ENCODE assay signal across 8 mouse cellular contexts in genomic region chr10:81568381-81569191, GRCm38 (mm10). TPM values are rescaled to one million over a fixed set of nuclear protein-coding genes. Genes with fewer than 3 reads are reported as not detected.
DNase-seq lines count a peak whose midpoint lies in the region; ATAC-seq and TF ChIP-seq lines count a peak whose summit lies in the region.

No protein-coding gene starts in this region.

- H3K27ac ChIP-seq in lung, embryonic 14.5 days (ENCODE audit: low read depth) = peak overlapping the region; percentile 95
- H3K27ac ChIP-seq in heart, embryonic 14.5 days (replicated peaks in 1 of 2; ENCODE audit: control insufficient read depth in 1 of 2, insufficient read depth in 1 of 2, low read depth in 2 of 2, low read length in 2 of 2) = peak overlapping the region; percentile 81 to 82
- H3K27ac ChIP-seq in midbrain, embryonic 15.5 days = peak overlapping the region; percentile 89

- DNase-seq in lung, embryonic 14.5 days = peak; percentile 88
- no peak for DNase-seq in lung, adult 2 months
- peak; percentile 86 for DNase-seq in kidney, postnatal 14 days
- no peak for DNase-seq in right cerebral cortex, postnatal 36 days (ENCODE audit: low spot score in 2 of 2)
- DNase-seq in urinary bladder, adult 18-20 months (ENCODE audit: low spot score in 2 of 2) = no peak

- H3K9ac ChIP-seq in lung, embryonic 14.5 days = peak overlapping the region; percentile 22; the same call in 1 of the 2 replicates
- peak overlapping the region; percentile 65 for H3K9ac ChIP-seq in heart, embryonic 14.5 days (ENCODE audit: low read length)
- no peak overlapping the region for H3K9ac ChIP-seq in midbrain, embryonic 15.5 days

- H3K4me2 ChIP-seq in lung, embryonic 14.5 days = peak overlapping the region; percentile 53
- H3K4me2 ChIP-seq in heart, embryonic 14.5 days (ENCODE audit: low read length) = peak overlapping the region; percentile 53
- H3K4me2 ChIP-seq in midbrain, embryonic 15.5 days = peak overlapping the region; percentile 17

- 0 out of 2 replicates have a peak overlapping the region, but pooled peaks have one; percentile 4 for H3K4me3 ChIP-seq in lung, embryonic 14.5 days (ENCODE audit: low read depth, low read length)
- H3K4me3 ChIP-seq in lung, adult 2 months (replicated peaks; ENCODE audit: extremely low read depth, low read depth, low read length) = no peak overlapping the region
- no peak overlapping the region for H3K4me3 ChIP-seq in heart, embryonic 14.5 days (ENCODE audit: control insufficient read depth in 1 of 2, insufficient read depth in 1 of 2, low read depth in 1 of 2, low read length in 2 of 2)
- no peak overlapping the region for H3K4me3 ChIP-seq in midbrain, embryonic 15.5 days

- no peak for TF ChIP-seq POLR2A in lung, adult 2 months (IDR thresholded peaks at IDR 0.05; ENCODE audit: borderline replicate concordance, extremely low read depth, low read depth, low read length)

- peaks cover 49% of the 10 kb centered on the region for H3K4me1 ChIP-seq in lung, embryonic 14.5 days (ENCODE audit: insufficient read depth)
- H3K4me1 ChIP-seq in lung, adult 2 months (ENCODE audit: control insufficient read depth, insufficient read depth, low read length) = peaks cover 11% of the 10 kb centered on the region
- H3K4me1 ChIP-seq in heart, embryonic 14.5 days (ENCODE audit: control insufficient read depth in 2 of 2, insufficient read depth in 2 of 2, low read length in 2 of 2) = peaks cover 40 to 53% of the 10 kb centered on the region in 2 experiments
- peaks cover 65% of the 10 kb centered on the region for H3K4me1 ChIP-seq in midbrain, embryonic 15.5 days

- ATAC-seq in lung, embryonic 14.5 days (ENCODE audit: insufficient read depth) = peak; percentile 10
- peak; percentile 14; the same call in 1 of the 2 replicates for ATAC-seq in heart, embryonic 14.5 days (ENCODE audit: insufficient number of reproducible peaks, insufficient read depth, low FRiP score, low read depth)
- no peak for ATAC-seq in midbrain, embryonic 15.5 days (replicated peaks)
- no peak for ATAC-seq in erythroid progenitor cell, adult 5-6 weeks (replicated peaks; ENCODE audit: low FRiP score, poor library complexity, severe bottlenecking)

- peaks cover 36% of the 10 kb centered on the region for H3K36me3 ChIP-seq in lung, embryonic 14.5 days (ENCODE audit: insufficient read depth)
- H3K36me3 ChIP-seq in heart, embryonic 14.5 days (ENCODE audit: control insufficient read depth, insufficient read depth, low read length) = peaks cover 38% of the 10 kb centered on the region
- peaks cover 11% of the 10 kb centered on the region; the same call in 1 of the 2 replicates for H3K36me3 ChIP-seq in midbrain, embryonic 15.5 days (replicated peaks)

- H3K9me3 ChIP-seq in lung, embryonic 14.5 days (ENCODE audit: low read depth, low read length) = no peaks in the 10 kb centered on the region
- no peaks in the 10 kb centered on the region for H3K9me3 ChIP-seq in heart, embryonic 14.5 days (ENCODE audit: control insufficient read depth, low read length)
- H3K9me3 ChIP-seq in midbrain, embryonic 15.5 days = no peaks in the 10 kb centered on the region

- 7% methylated on average over 16 of the region's 16 CpGs for WGBS in lung, embryonic 14.5 days
- WGBS in lung, adult 2 months = 29% methylated on average over 16 of the region's 16 CpGs
- WGBS in heart, embryonic 14.5 days = 10% methylated on average over 16 of the region's 16 CpGs
- WGBS in midbrain, embryonic 15.5 days = 9% methylated on average over 15 of the region's 16 CpGs

- H3K27me3 ChIP-seq in lung, embryonic 14.5 days (ENCODE audit: insufficient read depth, low read length) = no peaks in the 10 kb centered on the region; the same call in 1 of the 2 replicates
- H3K27me3 ChIP-seq in heart, embryonic 14.5 days (ENCODE audit: control insufficient read depth, insufficient read depth, low read length) = no peaks in the 10 kb centered on the region
- peaks cover 44% of the 10 kb centered on the region for H3K27me3 ChIP-seq in midbrain, embryonic 15.5 days (replicated peaks)

- no peak for TF ChIP-seq CTCF in lung, embryonic 14.5 days (IDR thresholded peaks at IDR 0.05; ENCODE audit: low read depth)
- TF ChIP-seq CTCF in lung, adult 2 months (IDR thresholded peaks at IDR 0.05; ENCODE audit: insufficient read depth, low read length) = no peak

RNA-seq across cellular contexts. Expression of gene Tle2, which starts 5.8 kb away (rescaled TPM):
- 27.5 and 32.5 TPM in 2 replicates for polyA plus RNA-seq in lung, embryonic 14.5 days (2014; fragmentation: Nextera tagmentation; extraction: Ambion mirVana)
- 164 and 218 TPM in 2 replicates for polyA plus RNA-seq in lung, adult 2 months (2012; rRNA removed)
- polyA plus RNA-seq in heart, embryonic 14.5 days (2014; fragmentation: Nextera tagmentation; extraction: Ambion mirVana) = 21.6 and 21.8 TPM in 2 replicates
- 57.4 and 58.8 TPM in 2 replicates for polyA plus RNA-seq in midbrain, embryonic 15.5 days (2015; fragmentation: Nextera tagmentation; extraction: Ambion mirVana)
- total RNA-seq in erythroid progenitor cell, adult 5-6 weeks (2015; ENCODE audit: low replicate concordance) = not detected in 2 replicates
- total RNA-seq in erythroid progenitor cell, adult 5-6 weeks (2017; ENCODE audit: low replicate concordance) = not detected in 2 replicates

RNA-seq across cellular contexts. Expression of gene Aes, which starts 9.3 kb away (rescaled TPM):
- 360 and 404 TPM in 2 replicates for polyA plus RNA-seq in lung, embryonic 14.5 days (2014; fragmentation: Nextera tagmentation; extraction: Ambion mirVana)
- 1,275 and 1,423 TPM in 2 replicates for polyA plus RNA-seq in lung, adult 2 months (2012; rRNA removed)
- 367 and 598 TPM in 2 replicates for polyA plus RNA-seq in heart, embryonic 14.5 days (2014; fragmentation: Nextera tagmentation; extraction: Ambion mirVana)
- 802 and 851 TPM in 2 replicates for polyA plus RNA-seq in midbrain, embryonic 15.5 days (2015; fragmentation: Nextera tagmentation; extraction: Ambion mirVana)
- 103 and 116 TPM in 2 replicates for total RNA-seq in erythroid progenitor cell, adult 5-6 weeks (2015; ENCODE audit: low replicate concordance)
- total RNA-seq in erythroid progenitor cell, adult 5-6 weeks (2017; ENCODE audit: low replicate concordance) = 44.2 and 47.5 TPM in 2 replicates

RNA-seq across cellular contexts. Expression of gene Gna11, which starts 23.6 kb away (rescaled TPM):
- 81.2 and 88.2 TPM in 2 replicates for polyA plus RNA-seq in lung, embryonic 14.5 days (2014; fragmentation: Nextera tagmentation; extraction: Ambion mirVana)
- polyA plus RNA-seq in lung, adult 2 months (2012; rRNA removed) = 114 and 117 TPM in 2 replicates
- polyA plus RNA-seq in heart, embryonic 14.5 days (2014; fragmentation: Nextera tagmentation; extraction: Ambion mirVana) = 54.9 and 57.4 TPM in 2 replicates
- 100 and 101 TPM in 2 replicates for polyA plus RNA-seq in midbrain, embryonic 15.5 days (2015; fragmentation: Nextera tagmentation; extraction: Ambion mirVana)
- 7.2 and 11.3 TPM in 2 replicates for total RNA-seq in erythroid progenitor cell, adult 5-6 weeks (2015; ENCODE audit: low replicate concordance)
- 8.0 and 11.0 TPM in 2 replicates for total RNA-seq in erythroid progenitor cell, adult 5-6 weeks (2017; ENCODE audit: low replicate concordance)

RNA-seq across cellular contexts. Expression of gene Tle6, which starts 32.3 kb away (rescaled TPM):
- polyA plus RNA-seq in lung, embryonic 14.5 days (2014; fragmentation: Nextera tagmentation; extraction: Ambion mirVana) = 24.1 and 25.2 TPM in 2 replicates
- 33.3 and 41.6 TPM in 2 replicates for polyA plus RNA-seq in lung, adult 2 months (2012; rRNA removed)
- 30.7 and 35.3 TPM in 2 replicates for polyA plus RNA-seq in heart, embryonic 14.5 days (2014; fragmentation: Nextera tagmentation; extraction: Ambion mirVana)
- 6.7 and 8.0 TPM in 2 replicates for polyA plus RNA-seq in midbrain, embryonic 15.5 days (2015; fragmentation: Nextera tagmentation; extraction: Ambion mirVana)
- total RNA-seq in erythroid progenitor cell, adult 5-6 weeks (2015; ENCODE audit: low replicate concordance) = not detected in 2 replicates
- 4.1 TPM in 1 of 2 replicates, not detected in the other for total RNA-seq in erythroid progenitor cell, adult 5-6 weeks (2017; ENCODE audit: low replicate concordance)

RNA-seq across cellular contexts. Expression of gene BC025920, which starts 37.5 kb away (rescaled TPM):
- 0.58 and 0.61 TPM in 2 replicates for polyA plus RNA-seq in lung, embryonic 14.5 days (2014; fragmentation: Nextera tagmentation; extraction: Ambion mirVana)
- polyA plus RNA-seq in lung, adult 2 months (2012; rRNA removed) = 0.57 and 1.1 TPM in 2 replicates
- polyA plus RNA-seq in heart, embryonic 14.5 days (2014; fragmentation: Nextera tagmentation; extraction: Ambion mirVana) = 0.35 and 0.84 TPM in 2 replicates
- polyA plus RNA-seq in midbrain, embryonic 15.5 days (2015; fragmentation: Nextera tagmentation; extraction: Ambion mirVana) = 1.8 and 2.0 TPM in 2 replicates
- 2.2 TPM in 1 of 2 replicates, not detected in the other for total RNA-seq in erythroid progenitor cell, adult 5-6 weeks (2015; ENCODE audit: low replicate concordance)
- total RNA-seq in erythroid progenitor cell, adult 5-6 weeks (2017; ENCODE audit: low replicate concordance) = 1.7 and 2.4 TPM in 2 replicates

Comparison
In these comparisons a context has a peak if more than half of its experiments do, and no peak if none do; other contexts are left out.
1. DNase-seq: peak in lung, embryonic 14.5 days (single experiment) and kidney, postnatal 14 days (single experiment); none in lung, adult 2 months (single experiment), right cerebral cortex, postnatal 36 days (0 of 2) and urinary bladder, adult 18-20 months (0 of 2).
2. ATAC-seq: peak in lung, embryonic 14.5 days (single experiment) and heart, embryonic 14.5 days (single experiment); none in midbrain, embryonic 15.5 days (single experiment) and erythroid progenitor cell, adult 5-6 weeks (single experiment).
3. Peak in every context shown above with its lines, with median percentiles within 50 percentile points of each other: H3K27ac ChIP-seq and H3K4me2 ChIP-seq.